22 mouse cellular contexts compared by ENCODE assay signal in the genomic region with DNA sequence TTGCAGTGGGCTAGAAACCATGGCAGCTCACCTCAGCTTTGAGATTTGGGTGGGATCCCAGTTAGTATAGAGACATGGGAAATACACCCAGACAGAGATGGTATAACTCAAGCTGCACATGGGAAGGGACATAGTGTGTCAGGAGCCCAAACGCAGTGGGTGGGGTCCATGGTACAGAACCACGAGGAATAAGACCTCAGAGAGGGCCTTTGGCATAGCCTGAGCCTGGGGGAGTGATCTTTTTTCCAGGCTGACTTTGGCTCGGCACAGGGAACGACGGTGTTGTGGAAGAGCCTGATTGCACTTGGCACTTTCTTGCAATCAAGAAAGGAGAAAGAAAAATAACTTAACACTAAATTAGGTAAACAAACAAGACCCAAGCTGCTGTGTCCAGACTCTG. TPM values are rescaled to one million over a fixed set of nuclear protein-coding genes. Genes with fewer than 3 reads are reported as not detected.
A peak's percentile ranks its signal among the peaks of the same experiment; 100 is the strongest.
DNase-seq lines count a peak whose midpoint lies in the region; ATAC-seq lines count a peak whose summit lies in the region.
"Had no signal": no experiment of that assay in that cellular context is flagged by ENCODE, and none has a peak within 500 bp of the region (broad histone marks: within the 10 kb centered on the region; RNA-seq: fewer than 3 reads in every experiment).

No protein-coding gene starts in this region.

- H3K4me1 ChIP-seq in embryonic facial prominence, embryonic 12.5 days: peaks cover 8% of the 10 kb centered on the region; the same call in 1 of the 2 replicates
- H3K4me1 ChIP-seq in embryonic facial prominence, embryonic 10.5 days: peaks cover 14% of the 10 kb centered on the region
- H3K4me1 ChIP-seq in hindbrain, embryonic 10.5 days (replicated peaks): peaks cover 14% of the 10 kb centered on the region; the same call in 1 of the 2 replicates
- H3K4me1 ChIP-seq in hindbrain, embryonic 13.5 days (replicated peaks): no peaks in the 10 kb centered on the region
- H3K4me1 ChIP-seq in embryonic facial prominence, embryonic 15.5 days: peaks cover 16% of the 10 kb centered on the region
- H3K4me1 ChIP-seq: hindbrain, embryonic 15.5 days had no signal

- 62% methylated on average over 5 of the region's 5 CpGs for WGBS in embryonic facial prominence, embryonic 12.5 days
- WGBS in embryonic facial prominence, embryonic 10.5 days: 78% methylated on average over 5 of the region's 5 CpGs
- 82% methylated on average over 5 of the region's 5 CpGs for WGBS in hindbrain, embryonic 10.5 days
- WGBS in hindbrain, embryonic 13.5 days: 89% methylated on average over 5 of the region's 5 CpGs
- WGBS in embryonic facial prominence, embryonic 15.5 days: 46% methylated on average over 5 of the region's 5 CpGs

- ATAC-seq in embryonic facial prominence, embryonic 12.5 days (ENCODE audit: insufficient number of reproducible peaks, insufficient read depth, low FRiP score, low TSS enrichment): no peak
- no peak for ATAC-seq in hindbrain, embryonic 13.5 days (ENCODE audit: low FRiP score)
- peak; percentile 80 for ATAC-seq in embryonic facial prominence, embryonic 15.5 days (ENCODE audit: insufficient number of reproducible peaks, low FRiP score, low TSS enrichment, low read depth)
- ATAC-seq: CD4-positive, CD25-positive, alpha-beta regulatory T cell, adult 4 months; forebrain, embryonic 14.5 days; intestine, embryonic 16.5 days had no signal

- H3K4me3 ChIP-seq in embryonic facial prominence, embryonic 12.5 days: no peak overlapping the region
- H3K4me3 ChIP-seq in embryonic facial prominence, embryonic 10.5 days: no peak overlapping the region
- no peak overlapping the region for H3K4me3 ChIP-seq in hindbrain, embryonic 10.5 days
- no peak overlapping the region for H3K4me3 ChIP-seq in hindbrain, embryonic 13.5 days
- H3K4me3 ChIP-seq in embryonic facial prominence, embryonic 15.5 days (replicated peaks): no peak overlapping the region
- H3K4me3 ChIP-seq: erythroblast, embryonic 14.5 days; forebrain, embryonic 10.5 days; heart, embryonic 10.5 days; hindbrain, embryonic 15.5 days had no signal

- H3K9me3 ChIP-seq in embryonic facial prominence, embryonic 12.5 days: 0 out of 2 replicates have a peak, but pooled peaks cover 9% of the 10 kb centered on the region
- H3K9me3 ChIP-seq in embryonic facial prominence, embryonic 10.5 days: peaks cover 24% of the 10 kb centered on the region
- peaks cover 30% of the 10 kb centered on the region for H3K9me3 ChIP-seq in hindbrain, embryonic 10.5 days
- H3K9me3 ChIP-seq in hindbrain, embryonic 13.5 days: peaks cover 10% of the 10 kb centered on the region; the same call in 1 of the 2 replicates
- no peaks in the 10 kb centered on the region; the same call in 1 of the 2 replicates for H3K9me3 ChIP-seq in embryonic facial prominence, embryonic 15.5 days (replicated peaks)

- H3K27ac ChIP-seq in embryonic facial prominence, embryonic 12.5 days: peak overlapping the region; percentile 46; the same call in 1 of the 2 replicates
- no peak overlapping the region for H3K27ac ChIP-seq in embryonic facial prominence, embryonic 10.5 days (replicated peaks)
- peak overlapping the region; percentile 45; the same call in 1 of the 2 replicates for H3K27ac ChIP-seq in hindbrain, embryonic 10.5 days
- H3K27ac ChIP-seq in hindbrain, embryonic 13.5 days: no peak overlapping the region
- peak overlapping the region; percentile 85 for H3K27ac ChIP-seq in embryonic facial prominence, embryonic 15.5 days (replicated peaks)
- H3K27ac ChIP-seq: forebrain, embryonic 10.5 days; heart, embryonic 10.5 days; hindbrain, embryonic 15.5 days had no signal

- no peaks in the 10 kb centered on the region for H3K27me3 ChIP-seq in embryonic facial prominence, embryonic 12.5 days
- no peaks in the 10 kb centered on the region; the same call in 1 of the 2 replicates for H3K27me3 ChIP-seq in embryonic facial prominence, embryonic 10.5 days (replicated peaks; ENCODE audit: low read depth, poor library complexity, severe bottlenecking)
- H3K27me3 ChIP-seq in hindbrain, embryonic 10.5 days (ENCODE audit: insufficient read depth, poor library complexity, severe bottlenecking): no peaks in the 10 kb centered on the region
- no peaks in the 10 kb centered on the region for H3K27me3 ChIP-seq in hindbrain, embryonic 13.5 days
- no peaks in the 10 kb centered on the region for H3K27me3 ChIP-seq in embryonic facial prominence, embryonic 15.5 days
- H3K27me3 ChIP-seq: hindbrain, embryonic 15.5 days had no signal

- no peak for DNase-seq in embryonic facial prominence, embryonic 10.5 days (ENCODE audit: low spot score)
- no peak for DNase-seq in hindbrain, embryonic 10.5 days (ENCODE audit: low spot score)
- no peak for DNase-seq in thymus, postnatal 0 days (ENCODE audit: low spot score)
- DNase-seq in natural killer cell, adult 2 months (ENCODE audit: low spot score in 2 of 2): no peak
- DNase-seq: adrenal gland, adult 8-10 months; adrenal gland, postnatal 36 days; B cell, adult 2 months; cerebellum, adult 2 months; cerebellum, postnatal 10 days; gastrocnemius, postnatal 36 days; heart, postnatal 10 days had no signal

- H3K4me2 ChIP-seq in embryonic facial prominence, embryonic 12.5 days (replicated peaks): no peak overlapping the region
- no peak overlapping the region for H3K4me2 ChIP-seq in hindbrain, embryonic 13.5 days
- no peak overlapping the region for H3K4me2 ChIP-seq in embryonic facial prominence, embryonic 15.5 days (replicated peaks)
- H3K4me2 ChIP-seq: hindbrain, embryonic 15.5 days had no signal

- no peak overlapping the region for H3K9ac ChIP-seq in embryonic facial prominence, embryonic 12.5 days
- no peak overlapping the region for H3K9ac ChIP-seq in hindbrain, embryonic 13.5 days
- H3K9ac ChIP-seq in embryonic facial prominence, embryonic 15.5 days: no peak overlapping the region
- H3K9ac ChIP-seq: hindbrain, embryonic 15.5 days had no signal

- no peaks in the 10 kb centered on the region for H3K36me3 ChIP-seq in embryonic facial prominence, embryonic 12.5 days
- H3K36me3 ChIP-seq in embryonic facial prominence, embryonic 10.5 days (replicated peaks): 0 out of 2 replicates have a peak, but pooled peaks cover 2% of the 10 kb centered on the region
- H3K36me3 ChIP-seq in hindbrain, embryonic 10.5 days: 0 out of 2 replicates have a peak, but pooled peaks cover 3% of the 10 kb centered on the region
- H3K36me3 ChIP-seq in hindbrain, embryonic 13.5 days: no peaks in the 10 kb centered on the region
- H3K36me3 ChIP-seq in embryonic facial prominence, embryonic 15.5 days: no peaks in the 10 kb centered on the region
- H3K36me3 ChIP-seq: forebrain, embryonic 10.5 days; G1E; hindbrain, embryonic 15.5 days had no signal

RNA-seq across cellular contexts. Expression of a gene that starts 50.3 kb away (rescaled TPM):
- 26.0 and 26.2 TPM in 2 replicates for polyA plus RNA-seq in embryonic facial prominence, embryonic 12.5 days (2016; fragmentation: Nextera tagmentation; extraction: Ambion mirVana)
- polyA plus RNA-seq in embryonic facial prominence, embryonic 10.5 days (2016; fragmentation: Nextera tagmentation; extraction: Ambion mirVana): 17.8 and 18.0 TPM in 2 replicates
- 19.4 and 19.9 TPM in 2 replicates for polyA plus RNA-seq in hindbrain, embryonic 10.5 days (2016; fragmentation: Nextera tagmentation; extraction: Ambion mirVana)
- polyA plus RNA-seq in hindbrain, embryonic 13.5 days (2015; fragmentation: Nextera tagmentation; extraction: Ambion mirVana): 27.0 and 27.9 TPM in 2 replicates
- polyA plus RNA-seq in embryonic facial prominence, embryonic 15.5 days (2015; fragmentation: Nextera tagmentation; extraction: Ambion mirVana): 26.9 and 28.0 TPM in 2 replicates
- 11.8 and 12.3 TPM in 2 replicates for polyA plus RNA-seq in thymus, postnatal 0 days (2015; fragmentation: Nextera tagmentation; extraction: Ambion mirVana)

Comparison
In these comparisons a context has a peak if more than half of its experiments do, and no peak if none do; other contexts are left out.
1. H3K27ac ChIP-seq: peak in embryonic facial prominence, embryonic 12.5 days (single experiment), hindbrain, embryonic 10.5 days (single experiment) and embryonic facial prominence, embryonic 15.5 days (single experiment); none in embryonic facial prominence, embryonic 10.5 days (single experiment) and hindbrain, embryonic 13.5 days (single experiment).